In genomic region chr12:70533375-70533935, GRCm38 (mm10) we compare ENCODE assay signal across 10 mouse cellular contexts.
A peak's percentile ranks its signal among the peaks of the same experiment; 100 is the strongest.
DNase-seq lines count a peak whose midpoint lies in the region; ATAC-seq lines count a peak whose summit lies in the region.
"Had no signal": no experiment of that assay in that cellular context is flagged by ENCODE, and none has a peak within 500 bp of the region (broad histone marks: within the 10 kb centered on the region; RNA-seq: fewer than 3 reads in every experiment).

No protein-coding gene starts in this region.

- 0 out of 2 replicates have a peak, but pooled peaks cover under 1% of the 10 kb centered on the region for H3K4me1 ChIP-seq in heart, embryonic 12.5 days (replicated peaks)
- H3K4me1 ChIP-seq in brown adipose tissue, adult 24 weeks (ENCODE audit: control insufficient read depth, insufficient read depth, insufficient read length, low read length) = no peaks in the 10 kb centered on the region
- no peaks in the 10 kb centered on the region for H3K4me1 ChIP-seq in embryonic facial prominence, embryonic 11.5 days (ENCODE audit: control insufficient read depth, insufficient read depth, low read length)
- peaks cover 17% of the 10 kb centered on the region for H3K4me1 ChIP-seq in limb, embryonic 12.5 days (replicated peaks)

- H3K9me3 ChIP-seq in heart, embryonic 12.5 days (replicated peaks) = no peaks in the 10 kb centered on the region
- no peaks in the 10 kb centered on the region for H3K9me3 ChIP-seq in embryonic facial prominence, embryonic 11.5 days (replicated peaks; ENCODE audit: control insufficient read depth, low read length)
- no peaks in the 10 kb centered on the region for H3K9me3 ChIP-seq in limb, embryonic 12.5 days

- no peaks in the 10 kb centered on the region for H3K36me3 ChIP-seq in heart, embryonic 12.5 days
- no peaks in the 10 kb centered on the region for H3K36me3 ChIP-seq in embryonic facial prominence, embryonic 11.5 days (replicated peaks; ENCODE audit: control insufficient read depth, insufficient read depth, low read depth, low read length)
- H3K36me3 ChIP-seq in limb, embryonic 12.5 days = no peaks in the 10 kb centered on the region

- no peak overlapping the region for H3K9ac ChIP-seq in heart, embryonic 12.5 days
- no peak overlapping the region; the same call in 1 of the 2 replicates for H3K9ac ChIP-seq in embryonic facial prominence, embryonic 11.5 days (replicated peaks; ENCODE audit: low read length)
- H3K9ac ChIP-seq in limb, embryonic 12.5 days (replicated peaks) = no peak overlapping the region

- ATAC-seq in heart, embryonic 12.5 days (ENCODE audit: insufficient number of reproducible peaks, low FRiP score) = no peak
- no peak for ATAC-seq in embryonic facial prominence, embryonic 11.5 days (replicated peaks; ENCODE audit: insufficient number of reproducible peaks, low FRiP score, low TSS enrichment, low read depth)
- no peak for ATAC-seq in limb, embryonic 12.5 days (ENCODE audit: insufficient number of reproducible peaks, insufficient read depth, low FRiP score, low TSS enrichment, low read depth)
- ATAC-seq: hindbrain, embryonic 16.5 days had no signal

- 0 out of 2 replicates have a peak overlapping the region, but pooled peaks have one; percentile 19 for H3K27ac ChIP-seq in heart, embryonic 12.5 days (ENCODE audit: poor library complexity, severe bottlenecking)
- peak overlapping the region; percentile 51 for H3K27ac ChIP-seq in brown adipose tissue, adult 24 weeks (replicated peaks; ENCODE audit: low read depth, low read length)
- 0 out of 2 replicates have a peak overlapping the region, but pooled peaks have one; percentile 17 for H3K27ac ChIP-seq in embryonic facial prominence, embryonic 11.5 days (replicated peaks; ENCODE audit: low read depth, low read length)
- peak overlapping the region; percentile 83 for H3K27ac ChIP-seq in limb, embryonic 12.5 days

- no peak overlapping the region for H3K4me2 ChIP-seq in heart, embryonic 12.5 days
- no peak overlapping the region for H3K4me2 ChIP-seq in embryonic facial prominence, embryonic 11.5 days (ENCODE audit: low read depth, low read length)
- 0 out of 2 replicates have a peak overlapping the region, but pooled peaks have one; percentile 0 for H3K4me2 ChIP-seq in limb, embryonic 12.5 days

- H3K27me3 ChIP-seq in heart, embryonic 12.5 days (replicated peaks) = no peaks in the 10 kb centered on the region
- H3K27me3 ChIP-seq in embryonic facial prominence, embryonic 11.5 days (ENCODE audit: control insufficient read depth, insufficient read depth, low read length) = no peaks in the 10 kb centered on the region
- no peaks in the 10 kb centered on the region for H3K27me3 ChIP-seq in limb, embryonic 12.5 days

- WGBS in heart, embryonic 12.5 days = 76% methylated on average over 12 of the region's 12 CpGs
- WGBS in embryonic facial prominence, embryonic 11.5 days = 60% methylated on average over 12 of the region's 12 CpGs
- WGBS in limb, embryonic 12.5 days = 71% methylated on average over 12 of the region's 12 CpGs

- H3K4me3 ChIP-seq in heart, embryonic 12.5 days = no peak overlapping the region
- no peak overlapping the region for H3K4me3 ChIP-seq in brown adipose tissue, adult 24 weeks (ENCODE audit: insufficient read depth, low read depth, low read length)
- H3K4me3 ChIP-seq in embryonic facial prominence, embryonic 11.5 days (ENCODE audit: low read depth, low read length) = no peak overlapping the region
- H3K4me3 ChIP-seq in limb, embryonic 12.5 days (replicated peaks) = no peak overlapping the region

- no peak for DNase-seq in heart, adult 8-10 months (ENCODE audit: low spot score)
- DNase-seq in embryonic facial prominence, embryonic 11.5 days (ENCODE audit: low spot score) = no peak
- no peak for DNase-seq in layer of hippocampus, adult 11-12 months (ENCODE audit: low spot score)
- DNase-seq in right cerebral cortex, adult 18-20 months = no peak
- DNase-seq: cerebellum, adult 8-10 months; right cerebral cortex, postnatal 4 days had no signal

Comparison
In these comparisons a context has a peak if more than half of its experiments do, and no peak if none do; other contexts are left out.
1. H3K27ac ChIP-seq: peak in every context shown above with its lines; median percentile 83 in limb, embryonic 12.5 days; 51 in brown adipose tissue, adult 24 weeks; 19 in heart, embryonic 12.5 days; 17 in embryonic facial prominence, embryonic 11.5 days.